Mouse (Mus musculus): ENCODE data around the gene Snai3. TPM values are rescaled to one million over a fixed set of nuclear protein-coding genes. Genes with fewer than 3 reads are reported as not detected.

Snai3 gene
- polyA plus RNA-seq, 1 experiment from 2014 or later, result 2.6 TPM

- 93% methylated on average over 13 of the region's 13 CpGs for WGBS
- H3K4me3 ChIP-seq (ENCODE audit: control insufficient read depth in 1 of 2, insufficient read depth in 1 of 2, low read depth in 1 of 2, low read length in 2 of 2), result no peak overlapping the region
- H3K9me3 ChIP-seq (ENCODE audit: control insufficient read depth, low read length), result no peaks in the 10 kb centered on the region
- ATAC-seq (ENCODE audit: insufficient number of reproducible peaks, insufficient read depth, low FRiP score, low read depth), result no peak
- peaks cover 8 to 11% of the 10 kb centered on the region in 2 experiments; a peak in 2 of 4 replicates for H3K4me1 ChIP-seq (ENCODE audit: control insufficient read depth in 2 of 2, insufficient read depth in 2 of 2, low read length in 2 of 2)
- peaks cover 70% of the 10 kb centered on the region for H3K36me3 ChIP-seq (ENCODE audit: control insufficient read depth, insufficient read depth, low read length)
- H3K9ac ChIP-seq (ENCODE audit: low read length), result no peak overlapping the region
- no peak overlapping the region for H3K4me2 ChIP-seq (ENCODE audit: low read length)
- no peaks in the 10 kb centered on the region for H3K27me3 ChIP-seq (ENCODE audit: control insufficient read depth, insufficient read depth, low read length)
- no peak overlapping the region for H3K27ac ChIP-seq (replicated peaks in 1 of 2; ENCODE audit: control insufficient read depth in 1 of 2, insufficient read depth in 1 of 2, low read depth in 2 of 2, low read length in 2 of 2)
Observed at GRCm38 (mm10) chr8:122467816-122468215, 7.3 kb upstream of the Snai3 start.

DNA sequence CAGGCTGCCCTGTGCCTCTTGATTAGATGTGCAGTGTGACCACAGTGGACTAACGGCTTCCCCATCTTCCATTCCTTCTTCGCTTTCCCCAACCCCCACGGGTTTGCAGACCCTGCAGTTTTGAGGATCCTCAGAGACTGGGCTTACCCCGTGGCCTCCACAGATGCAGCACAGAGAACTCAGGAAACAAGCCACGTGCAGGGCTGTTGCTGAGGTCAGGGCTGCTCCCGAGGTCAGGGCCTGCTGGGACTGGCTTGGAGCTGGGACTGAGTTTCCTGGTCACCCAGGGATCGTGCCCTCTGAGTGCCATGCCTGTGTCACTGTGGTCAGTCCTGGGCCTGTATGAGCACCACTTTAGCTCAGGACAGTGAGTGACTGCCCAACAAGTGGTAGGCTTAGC, 4.5 kb upstream of the Snai3 start:
- Histone ChIP-seq H3K4me1 (ENCODE audit: control insufficient read depth in 2 of 2, insufficient read depth in 2 of 2, low read length in 2 of 2) (peaks cover 25 to 28% of the 10 kb centered on the region in 2 experiments; a peak in 3 of 4 replicates), H3K27ac (replicated peaks in 1 of 2; ENCODE audit: control insufficient read depth in 1 of 2, insufficient read depth in 1 of 2, low read depth in 2 of 2, low read length in 2 of 2) (no peak overlapping the region)
- WGBS, result 70% methylated on average over 7 of the region's 7 CpGs

DNA sequence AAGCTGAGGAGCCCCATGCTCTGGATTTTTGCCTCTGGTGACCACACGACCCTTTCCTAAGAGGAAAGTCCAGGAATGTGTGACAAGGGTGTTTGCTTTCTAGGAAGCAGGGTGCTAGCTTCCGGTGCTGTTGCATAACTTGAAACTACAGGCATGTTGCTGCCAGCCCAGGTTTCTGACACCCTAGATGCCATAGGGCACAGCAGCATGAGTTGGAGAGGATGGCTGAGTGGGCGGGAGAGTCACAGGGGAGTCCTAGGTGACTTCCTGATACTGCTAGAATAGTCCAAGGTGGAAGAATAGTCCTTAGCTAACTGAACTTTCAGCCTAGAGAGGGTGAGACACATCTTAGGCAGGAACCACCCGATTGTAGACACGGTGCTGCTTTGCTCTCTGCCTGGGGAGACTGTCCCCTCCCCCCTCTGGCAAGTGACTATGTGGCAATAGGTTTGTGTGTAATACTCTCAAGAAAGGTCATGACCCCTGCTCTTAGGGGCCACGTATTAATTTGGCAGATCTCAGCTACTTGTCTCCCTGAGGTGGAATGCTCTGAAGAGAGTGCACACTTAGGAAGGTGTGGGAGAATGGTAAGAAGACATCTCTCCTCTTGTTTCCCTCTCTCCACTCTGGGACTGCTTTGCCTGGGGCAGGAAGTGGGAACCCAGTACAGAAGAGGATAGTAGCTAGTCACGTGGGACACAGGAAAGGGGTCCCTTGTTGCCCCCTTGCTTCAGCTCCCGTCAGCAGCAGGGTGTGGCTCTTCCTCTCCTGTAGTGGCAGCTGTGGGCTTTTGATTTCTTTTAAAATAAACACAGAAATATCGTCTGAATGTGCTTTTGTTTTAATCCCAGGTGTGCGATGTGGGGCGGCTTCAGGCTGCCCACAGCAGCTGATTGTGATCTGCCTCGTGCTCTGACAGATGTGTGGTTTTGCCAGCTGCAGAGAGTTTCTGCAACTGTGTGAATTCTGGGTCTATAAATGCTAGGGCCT, 3.4 kb upstream of the Snai3 start:
- Histone ChIP-seq H3K4me1 (ENCODE audit: control insufficient read depth in 2 of 2, insufficient read depth in 2 of 2, low read length in 2 of 2) (peaks cover 29 to 33% of the 10 kb centered on the region in 2 experiments), H3K4me2 (ENCODE audit: low read length) (no peak overlapping the region), H3K36me3 (ENCODE audit: control insufficient read depth, insufficient read depth, low read length) (peaks cover 37% of the 10 kb centered on the region), H3K9ac (ENCODE audit: low read length) (no peak overlapping the region), H3K27ac (replicated peaks in 1 of 2; ENCODE audit: control insufficient read depth in 1 of 2, insufficient read depth in 1 of 2, low read depth in 2 of 2, low read length in 2 of 2) (no peak overlapping the region), H3K9me3 (ENCODE audit: control insufficient read depth, low read length) (no peaks in the 10 kb centered on the region), H3K4me3 (ENCODE audit: control insufficient read depth in 1 of 2, insufficient read depth in 1 of 2, low read depth in 1 of 2, low read length in 2 of 2) (no peak overlapping the region), H3K27me3 (ENCODE audit: control insufficient read depth, insufficient read depth, low read length) (peaks cover 13% of the 10 kb centered on the region)
- WGBS, result 41% methylated on average over 12 of the region's 12 CpGs
- ATAC-seq (ENCODE audit: insufficient number of reproducible peaks, insufficient read depth, low FRiP score, low read depth), result no peak

More for the DNA sequence above, 4.5 kb upstream of the Snai3 start:
- H3K9ac ChIP-seq (ENCODE audit: low read length), result no peak overlapping the region
- no peak for ATAC-seq (ENCODE audit: insufficient number of reproducible peaks, insufficient read depth, low FRiP score, low read depth)
- H3K9me3 ChIP-seq (ENCODE audit: control insufficient read depth, low read length), result no peaks in the 10 kb centered on the region
- H3K4me3 ChIP-seq (ENCODE audit: control insufficient read depth in 1 of 2, insufficient read depth in 1 of 2, low read depth in 1 of 2, low read length in 2 of 2), result no peak overlapping the region
- H3K36me3 ChIP-seq (ENCODE audit: control insufficient read depth, insufficient read depth, low read length), result peaks cover 47% of the 10 kb centered on the region
- no peak overlapping the region for H3K4me2 ChIP-seq (ENCODE audit: low read length)
- H3K27me3 ChIP-seq (ENCODE audit: control insufficient read depth, insufficient read depth, low read length), result peaks cover 8% of the 10 kb centered on the region

- H3K4me3 ChIP-seq (ENCODE audit: control insufficient read depth in 1 of 2, insufficient read depth in 1 of 2, low read depth in 1 of 2, low read length in 2 of 2), result no peak overlapping the region
- H3K27ac ChIP-seq (replicated peaks in 1 of 2; ENCODE audit: control insufficient read depth in 1 of 2, insufficient read depth in 1 of 2, low read depth in 2 of 2, low read length in 2 of 2), result no peak overlapping the region
- peaks cover 24% of the 10 kb centered on the region for H3K36me3 ChIP-seq (ENCODE audit: control insufficient read depth, insufficient read depth, low read length)
- H3K4me1 ChIP-seq (ENCODE audit: control insufficient read depth in 2 of 2, insufficient read depth in 2 of 2, low read length in 2 of 2), result peaks cover 32 to 33% of the 10 kb centered on the region in 2 experiments
- H3K9me3 ChIP-seq (ENCODE audit: control insufficient read depth, low read length), result no peaks in the 10 kb centered on the region
- WGBS, result 56% methylated on average over 8 of the region's 8 CpGs
- no peak for ATAC-seq (ENCODE audit: insufficient number of reproducible peaks, insufficient read depth, low FRiP score, low read depth)
- no peak overlapping the region for H3K4me2 ChIP-seq (ENCODE audit: low read length)
- H3K9ac ChIP-seq (ENCODE audit: low read length), result no peak overlapping the region
- H3K27me3 ChIP-seq (ENCODE audit: control insufficient read depth, insufficient read depth, low read length), result peaks cover 19% of the 10 kb centered on the region
Observed at GRCm38 (mm10) chr8:122462510-122462909, 2.0 kb upstream of the Snai3 start.

DNA sequence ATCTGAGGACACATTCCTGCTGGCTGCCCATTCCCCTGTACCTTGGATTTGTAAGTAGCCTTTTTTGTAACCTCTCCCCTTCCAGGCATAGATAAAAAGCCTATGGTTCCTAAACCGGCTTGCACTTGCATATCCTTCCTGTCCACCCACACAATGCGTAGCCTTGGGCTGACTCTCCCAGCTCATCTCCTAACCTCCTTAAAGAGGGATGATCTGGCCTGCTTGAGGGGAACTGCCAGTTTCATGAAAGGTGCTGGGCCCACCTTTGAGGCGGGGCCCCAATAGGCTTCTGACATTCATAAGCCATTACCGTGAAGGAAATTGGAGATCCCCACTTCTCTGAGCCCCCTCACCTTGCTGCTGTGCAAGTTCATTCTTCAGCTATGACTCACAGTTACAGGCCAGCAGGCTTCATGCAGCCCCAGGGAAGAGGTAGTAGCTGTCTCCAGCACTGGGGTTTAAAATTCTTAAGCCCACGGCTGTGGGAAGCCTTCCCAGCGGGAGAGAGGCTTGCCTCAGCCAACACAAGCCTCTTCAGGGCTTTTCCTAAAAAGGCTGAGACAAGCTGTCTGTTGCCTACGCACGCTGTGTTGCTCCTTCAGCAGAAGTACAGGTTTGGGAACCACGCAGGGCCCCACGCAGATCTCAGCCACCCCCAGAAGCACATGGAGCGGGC, 1.1 kb upstream of the Snai3 start:
- Histone ChIP-seq H3K27ac (replicated peaks in 1 of 2; ENCODE audit: control insufficient read depth in 1 of 2, insufficient read depth in 1 of 2, low read depth in 2 of 2, low read length in 2 of 2) (no peak overlapping the region), H3K9me3 (ENCODE audit: control insufficient read depth, low read length) (no peaks in the 10 kb centered on the region), H3K4me3 (ENCODE audit: control insufficient read depth in 1 of 2, insufficient read depth in 1 of 2, low read depth in 1 of 2, low read length in 2 of 2) (no peak overlapping the region), H3K4me1 (ENCODE audit: control insufficient read depth in 2 of 2, insufficient read depth in 2 of 2, low read length in 2 of 2) (peaks cover 33% of the 10 kb centered on the region in 2 experiments), H3K36me3 (ENCODE audit: control insufficient read depth, insufficient read depth, low read length) (peaks cover 15% of the 10 kb centered on the region), H3K4me2 (ENCODE audit: low read length) (no peak overlapping the region), H3K9ac (ENCODE audit: low read length) (no peak overlapping the region), H3K27me3 (ENCODE audit: control insufficient read depth, insufficient read depth, low read length) (peaks cover 19% of the 10 kb centered on the region)
- 63% methylated on average over 11 of the region's 11 CpGs for WGBS
- no peak for ATAC-seq (ENCODE audit: insufficient number of reproducible peaks, insufficient read depth, low FRiP score, low read depth)

GRCm38 (mm10) chr8:122459990-122460389, 543 bp downstream of the Snai3 start:
- Histone ChIP-seq H3K4me2 (ENCODE audit: low read length) (peak overlapping the region; percentile 81), H3K4me3 (ENCODE audit: control insufficient read depth in 1 of 2, insufficient read depth in 1 of 2, low read depth in 1 of 2, low read length in 2 of 2) (peak overlapping the region; percentile 38 to 42), H3K9ac (ENCODE audit: low read length) (peak overlapping the region; percentile 64), H3K9me3 (ENCODE audit: control insufficient read depth, low read length) (no peaks in the 10 kb centered on the region), H3K36me3 (ENCODE audit: control insufficient read depth, insufficient read depth, low read length) (no peaks in the 10 kb centered on the region), H3K27ac (replicated peaks in 1 of 2; ENCODE audit: control insufficient read depth in 1 of 2, insufficient read depth in 1 of 2, low read depth in 2 of 2, low read length in 2 of 2) (no peak overlapping the region), H3K4me1 (ENCODE audit: control insufficient read depth in 2 of 2, insufficient read depth in 2 of 2, low read length in 2 of 2) (peaks cover 33% of the 10 kb centered on the region in 2 experiments), H3K27me3 (ENCODE audit: control insufficient read depth, insufficient read depth, low read length) (peaks cover 19% of the 10 kb centered on the region)
- WGBS, result 22% methylated on average over 7 of the region's 7 CpGs
- no peak for ATAC-seq (ENCODE audit: insufficient number of reproducible peaks, insufficient read depth, low FRiP score, low read depth)

DNA sequence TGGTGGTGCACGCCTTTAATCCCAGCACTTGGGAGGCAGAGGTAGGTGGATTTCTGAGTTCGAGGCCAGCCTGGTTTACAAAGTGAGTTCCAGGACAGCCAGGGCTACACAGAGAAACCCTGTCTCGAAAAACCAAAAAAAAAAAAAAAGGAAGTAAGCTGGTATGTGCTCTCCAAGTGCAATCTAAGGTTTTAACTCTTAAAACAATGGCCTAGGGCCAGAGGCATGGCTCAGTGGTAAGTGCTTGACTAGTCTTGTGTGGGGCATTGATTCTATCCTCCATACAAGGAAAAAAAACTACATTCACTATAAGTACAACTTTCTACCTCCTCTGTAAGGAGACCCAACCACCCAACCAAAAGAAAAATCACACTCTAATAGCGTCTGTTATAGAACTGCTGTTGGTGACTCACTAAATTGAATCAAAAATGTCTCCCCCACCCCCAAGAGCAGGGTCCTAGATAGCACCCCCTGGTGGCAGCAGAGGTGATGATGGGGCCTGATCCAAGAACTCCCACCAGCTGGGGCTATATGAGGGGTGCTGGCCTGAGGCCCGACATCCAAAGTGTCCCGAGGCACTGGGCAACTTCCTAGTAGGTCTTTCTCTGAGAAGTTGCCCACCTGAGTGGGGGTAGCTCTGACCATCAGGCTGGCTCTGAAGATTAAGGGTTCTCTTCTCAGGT, 1.2 kb downstream of the Snai3 start:
- 63% methylated on average over 5 of the region's 6 CpGs for WGBS
- Histone ChIP-seq H3K36me3 (ENCODE audit: control insufficient read depth, insufficient read depth, low read length) (no peaks in the 10 kb centered on the region), H3K4me1 (ENCODE audit: control insufficient read depth in 2 of 2, insufficient read depth in 2 of 2, low read length in 2 of 2) (peaks cover 33% of the 10 kb centered on the region in 2 experiments), H3K4me3 (ENCODE audit: control insufficient read depth in 1 of 2, insufficient read depth in 1 of 2, low read depth in 1 of 2, low read length in 2 of 2) (no peak overlapping the region), H3K27ac (replicated peaks in 1 of 2; ENCODE audit: control insufficient read depth in 1 of 2, insufficient read depth in 1 of 2, low read depth in 2 of 2, low read length in 2 of 2) (no peak overlapping the region), H3K27me3 (ENCODE audit: control insufficient read depth, insufficient read depth, low read length) (peaks cover 19% of the 10 kb centered on the region), H3K9me3 (ENCODE audit: control insufficient read depth, low read length) (no peaks in the 10 kb centered on the region), H3K9ac (ENCODE audit: low read length) (0 out of 2 replicates have a peak overlapping the region, but pooled peaks have one; percentile 64), H3K4me2 (ENCODE audit: low read length) (peak overlapping the region; percentile 81)
- ATAC-seq (ENCODE audit: insufficient number of reproducible peaks, insufficient read depth, low FRiP score, low read depth), result no peak
